Mouse (Mus musculus): ENCODE results near the gene Evi2. TPM values are rescaled to one million over a fixed set of nuclear protein-coding genes. Genes with fewer than 3 reads are reported as not detected.

Evi2 gene
- polyA plus RNA-seq, 1 experiment, result 12.0 TPM

- peaks cover 12% of the 10 kb centered on the region for H3K4me1 ChIP-seq (ENCODE audit: control insufficient read depth, insufficient read depth, low read length)
- H3K4me3 ChIP-seq (replicated peaks; ENCODE audit: control insufficient read depth, low read depth, low read length), result peak overlapping the region; percentile 68
- no peak for TF ChIP-seq CTCF (IDR thresholded peaks at IDR 0.05; ENCODE audit: control insufficient read depth, insufficient read depth, low read length)
- no peak for TF ChIP-seq POLR2A (IDR thresholded peaks at IDR 0.05; ENCODE audit: borderline replicate concordance, control insufficient read depth, low read depth, low read length)
- WGBS, result 63% methylated on average over 2 of the region's 2 CpGs
- H3K27ac ChIP-seq (ENCODE audit: control insufficient read depth, insufficient read depth, low read depth, low read length, poor library complexity), result no peak overlapping the region; the same call in 1 of the 2 replicates
Measured at GRCm38 (mm10) chr11:79529736-79530135, 653 bp downstream of the Evi2 start.

DNA sequence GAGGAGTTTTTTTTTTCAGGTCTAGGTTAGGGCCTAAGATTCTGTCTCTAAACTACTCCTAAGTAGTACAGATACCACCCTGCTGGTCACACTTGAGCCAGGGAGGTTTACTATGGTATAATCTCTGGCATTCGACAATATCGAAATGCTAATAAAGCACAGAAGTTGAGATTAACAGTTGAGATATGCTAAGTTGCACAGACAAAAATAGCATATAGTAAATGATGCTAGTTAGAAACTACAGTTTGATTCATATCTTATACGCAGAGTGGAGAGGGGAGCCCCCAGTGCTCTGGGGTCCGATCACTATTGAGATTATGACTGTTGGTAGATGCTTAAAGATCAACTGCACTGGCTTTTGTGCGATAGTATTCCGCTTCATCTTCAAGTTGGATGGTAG is 1.2 kb downstream of the Evi2 start:
- Histone ChIP-seq H3K4me3 (replicated peaks; ENCODE audit: control insufficient read depth, low read depth, low read length) (peak overlapping the region; percentile 68), H3K27ac (ENCODE audit: control insufficient read depth, insufficient read depth, low read depth, low read length, poor library complexity) (no peak overlapping the region), H3K4me1 (ENCODE audit: control insufficient read depth, insufficient read depth, low read length) (peaks cover 12% of the 10 kb centered on the region)
- WGBS, result 72% methylated on average over 6 of the region's 6 CpGs
- no peak for TF ChIP-seq POLR2A (IDR thresholded peaks at IDR 0.05; ENCODE audit: borderline replicate concordance, control insufficient read depth, low read depth, low read length)
- no peak for TF ChIP-seq CTCF (IDR thresholded peaks at IDR 0.05; ENCODE audit: control insufficient read depth, insufficient read depth, low read length)

GRCm38 (mm10) chr11:79528601-79529000 is 1.8 kb downstream of the Evi2 start:
- Histone ChIP-seq H3K4me3 (replicated peaks; ENCODE audit: control insufficient read depth, low read depth, low read length) (peak overlapping the region; percentile 88), H3K4me1 (ENCODE audit: control insufficient read depth, insufficient read depth, low read length) (peaks cover 13% of the 10 kb centered on the region), H3K27ac (ENCODE audit: control insufficient read depth, insufficient read depth, low read depth, low read length, poor library complexity) (peak overlapping the region; percentile 96)
- 26% methylated on average over 3 of the region's 3 CpGs for WGBS
- no peak for TF ChIP-seq CTCF (IDR thresholded peaks at IDR 0.05; ENCODE audit: control insufficient read depth, insufficient read depth, low read length)
- TF ChIP-seq POLR2A (IDR thresholded peaks at IDR 0.05; ENCODE audit: borderline replicate concordance, control insufficient read depth, low read depth, low read length), result 0 out of 2 replicates have a peak, but pooled peaks have one; percentile 13

DNA sequence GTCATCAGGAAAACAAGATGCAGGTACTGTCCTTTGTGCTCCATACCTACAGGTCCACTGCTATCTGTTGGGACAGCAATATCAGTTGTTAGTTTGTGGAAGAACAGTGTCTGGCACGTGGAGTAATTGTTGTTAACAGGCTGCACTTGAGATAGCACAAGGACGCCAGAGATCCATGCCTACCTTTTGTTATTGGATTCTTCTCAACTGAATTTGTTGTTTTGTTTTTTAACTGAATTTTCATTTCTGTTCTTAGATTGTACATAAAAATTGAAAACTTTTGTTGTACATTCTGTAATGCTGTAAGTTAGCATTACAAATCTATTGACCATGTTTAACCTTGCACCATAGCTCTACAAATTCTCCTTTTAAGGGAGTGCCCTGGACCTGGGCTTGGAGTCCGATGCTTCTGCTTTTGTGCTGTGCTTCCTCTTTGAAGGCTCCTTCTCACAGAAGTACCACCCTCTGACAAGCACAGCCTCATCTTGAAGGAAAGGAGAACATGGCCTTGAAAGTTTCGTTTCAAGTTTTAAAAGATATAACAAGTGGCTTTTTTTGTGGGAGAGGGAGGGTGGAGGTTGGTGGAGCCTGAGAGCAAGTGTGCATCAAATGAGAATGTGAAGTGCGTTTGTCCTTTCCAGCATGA is 2.5 kb downstream of the Evi2 start:
- H3K4me3 ChIP-seq (replicated peaks; ENCODE audit: control insufficient read depth, low read depth, low read length), result peak overlapping the region; percentile 88
- peaks cover 13% of the 10 kb centered on the region for H3K4me1 ChIP-seq (ENCODE audit: control insufficient read depth, insufficient read depth, low read length)
- 14% methylated on average over 5 of the region's 5 CpGs for WGBS

GRCm38 (mm10) chr11:79527015-79527738 is 3.2 kb downstream of the Evi2 start:
- Histone ChIP-seq H3K4me3 (replicated peaks; ENCODE audit: control insufficient read depth, low read depth, low read length) (peak overlapping the region; percentile 33), H3K27ac (ENCODE audit: control insufficient read depth, insufficient read depth, low read depth, low read length, poor library complexity) (peak overlapping the region; percentile 91), H3K4me1 (ENCODE audit: control insufficient read depth, insufficient read depth, low read length) (peaks cover 13% of the 10 kb centered on the region)
- WGBS, result 20% methylated on average over 15 of the region's 15 CpGs
- TF ChIP-seq CTCF (IDR thresholded peaks at IDR 0.05; ENCODE audit: control insufficient read depth, insufficient read depth, low read length) (no peak), POLR2A (IDR thresholded peaks at IDR 0.05; ENCODE audit: borderline replicate concordance, control insufficient read depth, low read depth, low read length) (no peak)

More for the DNA sequence above, 2.5 kb downstream of the Evi2 start:
- H3K27ac ChIP-seq (ENCODE audit: control insufficient read depth, insufficient read depth, low read depth, low read length, poor library complexity), result peak overlapping the region; percentile 96
- no peak for TF ChIP-seq POLR2A (IDR thresholded peaks at IDR 0.05; ENCODE audit: borderline replicate concordance, control insufficient read depth, low read depth, low read length)
- TF ChIP-seq CTCF (IDR thresholded peaks at IDR 0.05; ENCODE audit: control insufficient read depth, insufficient read depth, low read length), result no peak

DNA sequence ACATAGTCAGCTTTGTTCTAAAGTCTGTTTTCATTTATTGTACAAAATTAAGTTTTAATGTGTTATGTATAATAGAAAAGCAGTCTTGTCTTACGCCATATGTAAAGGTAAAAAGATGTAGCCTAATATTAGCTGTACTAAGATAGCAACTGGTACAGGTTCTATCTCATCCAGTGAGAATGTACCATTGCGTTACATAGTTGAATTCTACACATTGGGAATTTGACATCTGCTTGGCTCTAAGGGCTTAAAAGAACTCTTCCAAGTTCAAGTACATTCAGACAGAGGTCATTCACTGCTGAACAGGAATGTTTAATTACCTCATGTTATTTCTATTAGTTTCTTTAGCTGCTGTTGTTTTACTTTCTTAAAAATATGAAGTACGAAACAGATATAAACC is 3.8 kb downstream of the Evi2 start:
- 75% methylated on average over 3 of the region's 3 CpGs for WGBS
- Histone ChIP-seq H3K4me3 (replicated peaks; ENCODE audit: control insufficient read depth, low read depth, low read length) (no peak overlapping the region), H3K4me1 (ENCODE audit: control insufficient read depth, insufficient read depth, low read length) (peaks cover 12% of the 10 kb centered on the region), H3K27ac (ENCODE audit: control insufficient read depth, insufficient read depth, low read depth, low read length, poor library complexity) (no peak overlapping the region)
- no peak for TF ChIP-seq POLR2A (IDR thresholded peaks at IDR 0.05; ENCODE audit: borderline replicate concordance, control insufficient read depth, low read depth, low read length)
- no peak for TF ChIP-seq CTCF (IDR thresholded peaks at IDR 0.05; ENCODE audit: control insufficient read depth, insufficient read depth, low read length)

DNA sequence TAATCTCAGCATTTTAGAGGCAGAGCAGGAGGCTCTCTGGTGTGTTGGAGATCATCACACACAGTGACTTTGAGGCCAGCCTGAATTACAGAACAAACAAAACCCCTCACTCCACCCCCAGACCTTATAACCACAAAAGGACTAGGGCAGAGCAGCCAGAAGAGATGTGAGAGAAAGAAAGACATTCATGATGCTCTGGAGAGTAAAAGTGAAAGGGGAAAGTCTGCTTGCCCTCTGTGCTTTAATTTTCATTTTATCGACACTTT is 6.1 kb downstream of the Evi2 start:
- WGBS, result 9% methylated on average over 1 of the region's 1 CpGs
- Histone ChIP-seq H3K4me3 (replicated peaks; ENCODE audit: control insufficient read depth, low read depth, low read length) (peak overlapping the region; percentile 60), H3K4me1 (ENCODE audit: control insufficient read depth, insufficient read depth, low read length) (peaks cover 11% of the 10 kb centered on the region), H3K27ac (ENCODE audit: control insufficient read depth, insufficient read depth, low read depth, low read length, poor library complexity) (peak overlapping the region; percentile 84)
- no peak for TF ChIP-seq POLR2A (IDR thresholded peaks at IDR 0.05; ENCODE audit: borderline replicate concordance, control insufficient read depth, low read depth, low read length)
- no peak for TF ChIP-seq CTCF (IDR thresholded peaks at IDR 0.05; ENCODE audit: control insufficient read depth, insufficient read depth, low read length)

GRCm38 (mm10) chr11:79523560-79524309 is 6.7 kb downstream of the Evi2 start, which contains the start of gene Evi2b:
TSS of gene Evi2b (minus strand) at chr11:79523762.
- peak; percentile 49; the same call in 1 of the 2 replicates for TF ChIP-seq POLR2A (IDR thresholded peaks at IDR 0.05; ENCODE audit: borderline replicate concordance, control insufficient read depth, low read depth, low read length)
- no peak for TF ChIP-seq CTCF (IDR thresholded peaks at IDR 0.05; ENCODE audit: control insufficient read depth, insufficient read depth, low read length)
- H3K4me1 ChIP-seq (ENCODE audit: control insufficient read depth, insufficient read depth, low read length), result peaks cover 11% of the 10 kb centered on the region
- H3K27ac ChIP-seq (ENCODE audit: control insufficient read depth, insufficient read depth, low read depth, low read length, poor library complexity), result peak within 1 kb of the TSS; percentile 84
- WGBS, result 2% methylated on average over 10 of the region's 10 CpGs
- peak within 1 kb of the TSS; percentile 60 for H3K4me3 ChIP-seq (replicated peaks; ENCODE audit: control insufficient read depth, low read depth, low read length)

All from bone marrow, adult 2 months (tissue).